In the genomic region with DNA sequence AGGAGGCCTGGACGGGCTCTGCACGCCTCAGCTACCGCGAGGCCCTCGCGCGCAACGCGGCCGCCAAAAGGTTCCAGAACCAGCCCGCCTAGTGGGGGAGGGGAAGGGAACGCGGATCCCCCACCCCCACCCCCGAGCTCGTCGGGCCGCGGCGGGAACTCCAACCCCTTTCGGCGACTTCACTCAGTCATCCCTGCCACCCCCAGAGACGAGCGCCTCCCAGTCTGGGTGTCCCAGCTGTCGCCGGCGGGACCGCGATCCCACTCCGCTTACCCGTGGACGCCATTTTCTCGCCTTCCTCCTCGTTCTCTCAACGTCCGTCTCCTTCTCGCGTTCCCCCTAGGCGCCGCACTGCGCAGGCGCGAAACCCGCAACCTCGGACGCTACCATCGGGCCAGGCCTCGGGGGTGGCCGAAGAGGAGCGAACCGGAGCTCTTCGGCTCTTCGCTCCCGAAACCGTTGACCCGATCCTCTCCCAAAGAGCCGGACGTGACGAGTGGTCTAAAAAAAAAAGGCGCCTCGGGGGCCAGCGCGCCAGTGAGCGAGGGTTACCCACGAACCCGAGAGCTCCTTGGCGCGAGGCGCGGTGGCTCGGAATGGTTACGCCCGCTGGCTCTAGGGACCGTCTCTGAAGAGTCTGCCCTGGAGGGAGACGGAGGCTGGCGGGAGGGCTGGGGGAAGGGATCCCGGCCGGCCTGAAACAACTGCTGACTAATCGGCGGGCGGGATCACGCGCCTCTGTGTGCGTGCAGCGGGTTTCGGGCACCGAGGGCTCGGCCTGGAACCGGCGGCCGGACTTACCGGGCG, we compare ENCODE assay signal across 8 mouse cellular contexts. TPM values are rescaled to one million over a fixed set of nuclear protein-coding genes. Genes with fewer than 3 reads are reported as not detected.
DNase-seq lines count a peak whose midpoint lies in the region; ATAC-seq lines count a peak whose summit lies in the region.

Gene Rhbdd3, plus strand, starts transcription at position 191 of the 807 bp plus-strand sequence.
Gene Ewsr1, minus strand, starts transcription at position 531 of the 807 bp plus-strand sequence.

- peaks cover 3% of the 10 kb centered on the region; the same call in 1 of the 2 replicates for H3K4me1 ChIP-seq in forebrain, embryonic 11.5 days (replicated peaks; ENCODE audit: control insufficient read depth, insufficient read depth, low read length)
- peaks cover 31% of the 10 kb centered on the region for H3K4me1 ChIP-seq in heart, embryonic 16.5 days (ENCODE audit: control insufficient read depth, insufficient read depth, low read length)
- peaks cover 69% of the 10 kb centered on the region for H3K4me1 ChIP-seq in liver, embryonic 15.5 days (replicated peaks)
- peaks cover 27% of the 10 kb centered on the region for H3K4me1 ChIP-seq in neural tube, embryonic 12.5 days

- peak; percentile 99 for DNase-seq in CD8-positive naive resting alpha-beta T cell, adult 2 months (ENCODE audit: low read depth in 2 of 2, low spot score in 2 of 2)
- peak; percentile 93 for DNase-seq in c-Kit-positive CD71-negative TER-119-negative erythroid progenitor cells, embryonic 14.5 days (ENCODE audit: low read depth)
- peak; percentile 98 for DNase-seq in forebrain, embryonic 11.5 days (ENCODE audit: low spot score)
- peak; percentile 95 to 97 for DNase-seq in kidney, postnatal 36 days
- peak; percentile 94 for DNase-seq in telencephalon, adult 2 months (ENCODE audit: low read depth, low spot score)

- H3K27me3 ChIP-seq in forebrain, embryonic 11.5 days (ENCODE audit: control insufficient read depth, insufficient read depth, low read length), result no peaks in the 10 kb centered on the region
- H3K27me3 ChIP-seq in heart, embryonic 16.5 days (ENCODE audit: control insufficient read depth, insufficient read depth, low read length), result no peaks in the 10 kb centered on the region
- no peaks in the 10 kb centered on the region for H3K27me3 ChIP-seq in liver, embryonic 15.5 days
- H3K27me3 ChIP-seq in neural tube, embryonic 12.5 days (replicated peaks), result no peaks in the 10 kb centered on the region

- peak within 1 kb of the TSS; percentile 99 for H3K9ac ChIP-seq in forebrain, embryonic 11.5 days (ENCODE audit: low read length)
- peak within 1 kb of the TSS; percentile 100 for H3K9ac ChIP-seq in heart, embryonic 16.5 days (ENCODE audit: low read length)
- peak within 1 kb of the TSS; percentile 98 for H3K9ac ChIP-seq in liver, embryonic 15.5 days
- H3K9ac ChIP-seq in neural tube, embryonic 12.5 days, result peak within 1 kb of the TSS; percentile 99

- peak; percentile 89 for ATAC-seq in forebrain, embryonic 11.5 days (replicated peaks; ENCODE audit: low FRiP score)
- peak; percentile 83 for ATAC-seq in heart, embryonic 16.5 days (replicated peaks; ENCODE audit: extremely low read depth, insufficient read depth, low FRiP score)
- peak; percentile 86 for ATAC-seq in liver, embryonic 15.5 days (ENCODE audit: insufficient read depth)
- peak; percentile 90 for ATAC-seq in neural tube, embryonic 12.5 days (ENCODE audit: low FRiP score, low read depth)

- peak within 1 kb of the TSS; percentile 87 for H3K4me2 ChIP-seq in forebrain, embryonic 11.5 days (ENCODE audit: low read depth, low read length, severe bottlenecking)
- H3K4me2 ChIP-seq in heart, embryonic 16.5 days (ENCODE audit: low read depth, low read length), result peak within 1 kb of the TSS; percentile 92
- H3K4me2 ChIP-seq in liver, embryonic 15.5 days, result peak within 1 kb of the TSS; percentile 93
- H3K4me2 ChIP-seq in neural tube, embryonic 12.5 days (replicated peaks), result peak within 1 kb of the TSS; percentile 92

- H3K9me3 ChIP-seq in forebrain, embryonic 11.5 days (ENCODE audit: control insufficient read depth, low read length), result no peaks in the 10 kb centered on the region
- H3K9me3 ChIP-seq in heart, embryonic 16.5 days (replicated peaks; ENCODE audit: control insufficient read depth, low read length), result no peaks in the 10 kb centered on the region
- no peaks in the 10 kb centered on the region for H3K9me3 ChIP-seq in liver, embryonic 15.5 days (replicated peaks)
- H3K9me3 ChIP-seq in neural tube, embryonic 12.5 days, result no peaks in the 10 kb centered on the region

- no peaks in the 10 kb centered on the region for H3K36me3 ChIP-seq in forebrain, embryonic 11.5 days (ENCODE audit: control insufficient read depth, insufficient read depth, low read length)
- H3K36me3 ChIP-seq in heart, embryonic 16.5 days (ENCODE audit: control insufficient read depth, insufficient read depth), result peaks cover 9% of the 10 kb centered on the region; the same call in 1 of the 2 replicates
- H3K36me3 ChIP-seq in liver, embryonic 15.5 days (replicated peaks), result peaks cover 18% of the 10 kb centered on the region
- peaks cover 2% of the 10 kb centered on the region; the same call in 1 of the 2 replicates for H3K36me3 ChIP-seq in neural tube, embryonic 12.5 days

- H3K27ac ChIP-seq in forebrain, embryonic 11.5 days (ENCODE audit: low read depth, low read length), result peak within 1 kb of the TSS; percentile 90
- peak within 1 kb of the TSS; percentile 99 for H3K27ac ChIP-seq in heart, embryonic 16.5 days (ENCODE audit: low read length)
- peak within 1 kb of the TSS; percentile 88 for H3K27ac ChIP-seq in liver, embryonic 15.5 days (replicated peaks)
- H3K27ac ChIP-seq in neural tube, embryonic 12.5 days, result peak within 1 kb of the TSS; percentile 93

- under 1% methylated on average over 92 of the region's 92 CpGs for WGBS in forebrain, embryonic 11.5 days
- WGBS in heart, embryonic 16.5 days, result under 1% methylated on average over 88 of the region's 92 CpGs
- WGBS in liver, embryonic 15.5 days (ENCODE audit: insufficient replicate concordance), result under 1% methylated on average over 91 of the region's 92 CpGs
- WGBS in neural tube, embryonic 12.5 days, result under 1% methylated on average over 92 of the region's 92 CpGs

- H3K4me3 ChIP-seq in forebrain, embryonic 11.5 days (ENCODE audit: low read depth, low read length), result peak within 1 kb of the TSS; percentile 100
- peak within 1 kb of the TSS; percentile 98 for H3K4me3 ChIP-seq in heart, embryonic 16.5 days (ENCODE audit: low read length)
- H3K4me3 ChIP-seq in liver, embryonic 15.5 days (replicated peaks), result peak within 1 kb of the TSS; percentile 97
- H3K4me3 ChIP-seq in neural tube, embryonic 12.5 days, result peak within 1 kb of the TSS; percentile 99

RNA-seq across cellular contexts. Expression of gene Rhbdd3, which starts in this region (rescaled TPM):
- 26.5 and 34.4 TPM in 2 replicates for polyA plus RNA-seq in forebrain, embryonic 11.5 days (2014; fragmentation: Nextera tagmentation; extraction: Ambion mirVana)
- polyA plus RNA-seq in heart, embryonic 16.5 days (2015; fragmentation: Nextera tagmentation; extraction: Ambion mirVana), result 30.5 and 33.0 TPM in 2 replicates
- 12.0 and 13.4 TPM in 2 replicates for polyA plus RNA-seq in liver, embryonic 15.5 days (2015; fragmentation: Nextera tagmentation; extraction: Ambion mirVana)
- 26.7 and 26.9 TPM in 2 replicates for polyA plus RNA-seq in neural tube, embryonic 12.5 days (2016; fragmentation: Nextera tagmentation; extraction: Ambion mirVana)

RNA-seq across cellular contexts. Expression of gene Ewsr1, which starts in this region (rescaled TPM):
- polyA plus RNA-seq in forebrain, embryonic 11.5 days (2014; fragmentation: Nextera tagmentation; extraction: Ambion mirVana), result 509 and 539 TPM in 2 replicates
- polyA plus RNA-seq in heart, embryonic 16.5 days (2015; fragmentation: Nextera tagmentation; extraction: Ambion mirVana), result 460 and 463 TPM in 2 replicates
- 255 and 279 TPM in 2 replicates for polyA plus RNA-seq in liver, embryonic 15.5 days (2015; fragmentation: Nextera tagmentation; extraction: Ambion mirVana)
- polyA plus RNA-seq in neural tube, embryonic 12.5 days (2016; fragmentation: Nextera tagmentation; extraction: Ambion mirVana), result 819 and 832 TPM in 2 replicates

Comparison
In these comparisons a context has a peak if more than half of its experiments do, and no peak if none do; other contexts are left out.
1. Peak in every context shown above with its lines: DNase-seq, ATAC-seq, H3K4me3 ChIP-seq and H3K27ac ChIP-seq.